Mouse (Mus musculus): ENCODE data around the gene Gnrhr. TPM values are rescaled to one million over a fixed set of nuclear protein-coding genes. Genes with fewer than 3 reads are reported as not detected.

Gnrhr gene
- not detected for total RNA-seq (2021)
- long read RNA-seq, experiment 1 = 0 reads
- long read RNA-seq, experiment 2 = 0 reads

DNA sequence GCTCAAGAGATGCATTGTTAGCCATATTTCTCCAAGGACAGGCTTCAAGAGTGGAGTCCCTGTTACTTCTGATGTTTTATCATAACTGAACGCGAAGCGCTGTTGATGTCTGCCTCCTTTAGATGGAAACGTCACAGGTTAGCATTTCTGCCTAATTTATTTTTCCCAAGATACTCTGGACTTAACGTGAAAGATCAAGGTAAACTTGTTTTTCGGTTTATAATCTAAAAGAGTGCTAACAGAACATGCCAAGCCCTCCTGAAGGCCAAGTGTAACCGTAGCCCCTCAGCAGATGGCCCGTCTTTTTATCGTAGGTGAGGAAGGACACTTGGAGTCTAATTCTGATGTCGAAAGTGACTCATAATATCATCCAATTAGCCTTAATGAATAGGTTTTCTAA is at the start of gene Gnrhr:
Gnrhr (minus strand) TSS at position 101 of the 400 bp plus-strand sequence.
- no peak for DNase-seq

DNA sequence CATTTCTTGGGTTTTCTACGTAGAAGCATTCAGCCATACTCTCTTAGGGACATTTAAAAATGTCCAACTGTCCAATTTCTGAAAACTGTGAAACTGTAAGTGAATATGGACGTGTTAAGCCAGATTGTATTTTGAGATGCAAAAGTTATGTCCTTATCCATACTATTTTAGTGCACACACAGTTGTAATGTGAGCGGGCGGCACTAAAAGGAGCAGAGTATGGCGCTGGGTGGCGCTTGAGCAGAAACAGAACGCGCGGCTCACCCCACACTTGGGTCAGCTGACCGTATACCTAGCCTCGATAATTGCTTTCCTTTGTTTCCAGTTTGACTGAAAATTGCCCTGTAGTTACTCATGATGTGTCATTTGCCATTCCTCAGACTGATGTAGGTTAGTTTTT is 48.9 kb upstream of the Gnrhr start:
- no peak for DNase-seq

DNA sequence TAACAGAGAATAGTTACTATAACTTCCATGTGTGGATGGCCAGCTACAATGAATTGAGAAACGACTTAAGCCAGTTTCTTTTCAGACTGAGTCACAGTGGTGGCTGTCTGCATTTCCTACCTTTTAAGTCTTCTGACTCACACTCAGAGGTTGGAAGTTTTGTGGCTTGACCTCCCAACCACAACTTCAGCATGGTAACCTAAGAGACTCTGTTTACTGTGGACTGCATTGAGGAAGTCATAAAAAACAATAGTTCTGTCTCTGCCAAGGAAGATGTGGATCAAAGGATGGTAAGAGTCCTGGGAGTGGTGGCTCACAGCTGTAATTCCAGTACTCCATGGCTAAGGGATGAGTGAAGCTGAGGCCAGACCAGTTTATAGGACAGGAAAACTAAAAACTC is 47.2 kb upstream of the Gnrhr start:
- DNase-seq = no peak

GRCm38 (mm10) chr5:86244275-86244674 is 46.6 kb upstream of the Gnrhr start:
- no peak for DNase-seq

DNA sequence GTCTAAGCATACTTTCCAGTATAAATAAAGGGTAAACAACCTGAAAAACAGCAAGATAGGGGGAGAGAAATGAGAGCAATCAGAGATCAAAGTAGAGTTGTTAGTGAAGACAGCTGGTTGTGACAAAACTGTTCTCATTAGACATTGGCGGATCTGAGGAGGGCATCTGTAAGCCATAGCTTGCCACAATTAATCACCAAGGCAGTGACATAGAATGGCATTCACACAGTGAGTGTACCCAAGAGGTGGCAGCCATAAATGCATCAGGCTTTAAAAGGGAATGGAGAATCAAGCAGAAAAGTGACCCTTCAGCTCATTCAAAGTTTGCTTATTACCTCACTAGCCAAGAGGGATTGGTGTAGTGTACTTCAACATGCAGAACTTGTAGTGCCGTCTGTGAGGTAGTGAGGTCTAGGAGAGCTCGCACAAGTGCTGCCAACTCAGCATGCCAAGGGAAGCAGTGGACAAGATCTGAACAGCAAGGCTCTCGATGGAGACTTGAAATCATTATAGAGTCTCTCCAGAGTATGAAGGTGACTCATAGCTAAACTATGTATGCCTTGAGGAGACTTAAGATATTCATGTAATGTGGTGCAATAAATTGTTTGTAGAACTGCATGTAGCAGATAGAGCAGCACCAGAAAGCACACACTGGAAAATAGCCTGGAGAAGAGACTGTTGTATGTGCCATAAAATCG is 29.6 kb upstream of the Gnrhr start:
- DNase-seq = no peak

DNA sequence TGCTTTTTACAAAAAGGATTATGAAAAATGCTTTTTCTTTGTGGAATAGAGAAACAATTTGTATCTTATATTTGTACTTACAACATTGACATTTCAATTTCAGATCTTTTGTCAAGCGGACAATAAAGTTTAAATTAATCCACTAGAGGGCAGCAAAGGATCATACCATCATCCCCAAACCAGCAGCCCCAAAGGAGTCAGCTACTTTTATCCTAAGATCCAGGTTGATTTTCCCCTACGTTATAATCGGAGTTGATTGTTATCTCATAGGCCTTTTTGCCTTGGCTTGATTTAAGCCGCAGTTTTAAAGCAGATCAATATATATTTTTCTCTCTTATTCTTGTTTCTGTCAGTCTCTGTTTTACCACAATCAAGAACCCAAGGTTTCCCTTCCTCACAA is 6.3 kb downstream of the Gnrhr start:
- no peak for DNase-seq

DNA sequence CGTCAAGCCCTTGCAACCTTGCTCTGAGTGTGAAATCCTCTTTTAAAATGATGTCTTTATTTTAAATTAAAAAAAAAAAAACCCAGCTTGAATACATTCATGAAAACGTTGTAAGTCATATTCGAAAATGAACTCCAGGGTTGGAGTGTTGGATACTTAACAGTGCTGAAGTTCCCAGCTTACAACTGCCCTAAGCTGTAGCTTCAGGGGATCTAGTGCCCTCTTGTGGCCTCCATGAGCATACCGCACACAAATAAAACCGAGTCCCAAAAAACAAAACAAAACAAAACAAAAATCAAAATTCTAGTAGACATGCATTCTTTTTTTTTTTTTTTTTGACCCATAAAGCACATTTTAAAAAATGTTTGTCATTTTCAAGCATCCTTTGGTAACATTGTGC is 6.9 kb downstream of the Gnrhr start:
- DNase-seq = no peak

GRCm38 (mm10) chr5:86190290-86190689 is 7.4 kb downstream of the Gnrhr start:
- no peak for DNase-seq

GRCm38 (mm10) chr5:86187441-86187840 is 10.3 kb downstream of the Gnrhr start:
- DNase-seq = no peak

DNA sequence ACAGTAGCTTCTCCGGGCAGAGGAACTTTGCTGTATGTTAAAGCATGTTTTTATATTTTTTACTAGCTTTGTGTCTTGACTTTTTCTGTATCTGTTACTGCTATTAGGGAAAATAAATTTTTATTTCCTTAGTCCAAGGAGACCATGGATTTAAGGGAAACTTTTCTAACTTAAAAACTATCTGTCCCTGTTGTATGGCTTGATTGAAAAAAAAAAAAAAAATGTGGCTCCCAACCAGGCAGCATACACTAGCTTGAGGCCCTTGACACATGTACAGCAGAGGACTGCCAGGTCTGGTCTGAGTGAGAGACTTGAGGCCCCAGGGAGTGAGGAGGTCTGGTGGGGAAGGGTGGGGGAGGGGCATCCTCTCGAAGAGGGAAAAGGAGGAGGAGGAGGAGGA is 23.9 kb downstream of the Gnrhr start:
- DNase-seq = no peak

GRCm38 (mm10) chr5:86172449-86173161 is 25.1 kb downstream of the Gnrhr start, which contains the start of gene Uba6:
Uba6 (minus strand) TSS chr5:86172803.
- DNase-seq = peak; percentile 98

DNA sequence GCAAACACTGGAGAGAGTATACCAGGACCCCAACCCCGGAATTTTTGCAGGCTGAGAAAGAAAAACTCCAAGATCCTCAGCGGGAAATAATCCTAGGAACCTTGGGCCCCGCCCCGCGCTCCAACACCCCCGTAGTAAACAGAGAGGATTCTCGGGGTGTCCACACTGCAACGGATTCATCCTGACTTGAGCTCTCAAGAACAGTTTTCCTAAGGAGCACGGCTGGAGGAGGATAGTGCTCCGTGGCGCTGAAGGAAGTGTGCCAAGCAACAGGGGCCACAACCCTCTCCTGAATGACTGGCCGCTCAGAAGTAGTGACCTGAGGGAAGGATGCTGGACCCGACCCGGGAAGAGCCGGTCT is 25.6 kb downstream of the Gnrhr start:
- DNase-seq = no peak

Other genes with a start within 250 kb of the Gnrhr start
- 1 to 10 TPM; 3.2 to 3.7 TPM for gene Cenpc1, start 132.3 kb downstream of the Gnrhr start, total RNA-seq (2021)
- gene Stap1, start 126.2 kb downstream of the Gnrhr start, total RNA-seq (2021) = under 1 TPM in 1 of 2 experiments, not detected in 1; 0.19 TPM
- gene Uba6, start 25.1 kb downstream of the Gnrhr start, total RNA-seq (2021) = 1 to 10 TPM; 4.3 to 4.4 TPM
- not detected for gene Tmprss11c, start 91.4 kb upstream of the Gnrhr start, total RNA-seq (2021)
- gene Tmprss11d, start 175.5 kb upstream of the Gnrhr start, total RNA-seq (2021) = not detected